Mouse (Mus musculus) thymus, postnatal 14 days (tissue): Measurements from ENCODE around the gene Vmn2r124.
"Not testable (repeated sequence)": the region's sequence is repeated elsewhere in the genome, so short reads cannot be mapped to it uniquely, and the experiment has no call there.

Source experiments
- DNase-seq: peaks from one replicate; pipeline ENCODE4 v3.0.0; 2021

Vmn2r124 gene

GRCm38 (mm10) chr17:18049124-18049523 is at the start of gene Vmn2r124:
Gene Vmn2r124, plus strand, starts transcription at chr17:18049424.
- DNase-seq, result no peak

GRCm38 (mm10) chr17:18004752-18005151 is 44.5 kb upstream of the Vmn2r124 start:
- DNase-seq, result no peak

GRCm38 (mm10) chr17:18021433-18021832 is 27.8 kb upstream of the Vmn2r124 start, which contains the start of gene Fpr-rs4:
Gene Fpr-rs4, plus strand, starts transcription at chr17:18021733.
- no peak for DNase-seq

GRCm38 (mm10) chr17:18084716-18085115 is 35.5 kb downstream of the Vmn2r124 start, which contains the start of gene Vmn2r91:
Gene Vmn2r91, plus strand, starts transcription at chr17:18085016.
- DNase-seq, result not testable (repeated sequence)

GRCm38 (mm10) chr17:18095626-18096025 is 46.4 kb downstream of the Vmn2r124 start:
- not testable (repeated sequence) for DNase-seq

- DNase-seq, result not testable (repeated sequence)
These were observed 53.0 kb downstream of the Vmn2r124 start for GRCm38 (mm10) chr17:18102265-18102664.
